Mouse (Mus musculus) layer of hippocampus, adult 9-11 months (tissue): Measurements from ENCODE around the gene Tcp11l2.

Source experiments
- DNase-seq: peaks from one replicate; pipeline ENCODE4 v3.0.0; 2022

The Tcp11l2 gene

GRCm38 (mm10) chr10:84576395-84577070 lies at the start of gene Tcp11l2:
Gene Tcp11l2, plus strand, starts transcription at chr10:84576626.
- DNase-seq, result peak; percentile 96

- DNase-seq, result no peak
These were observed 49.4 kb upstream of the Tcp11l2 start for GRCm38 (mm10) chr10:84527070-84527469.

- DNase-seq, result no peak
These were observed 48.8 kb upstream of the Tcp11l2 start for GRCm38 (mm10) chr10:84527631-84528030.

GRCm38 (mm10) chr10:84530388-84530787 lies 46.0 kb upstream of the Tcp11l2 start:
- DNase-seq, result no peak

GRCm38 (mm10) chr10:84531576-84531975 lies 44.9 kb upstream of the Tcp11l2 start:
- DNase-seq, result no peak

GRCm38 (mm10) chr10:84532191-84532889 lies 44.1 kb upstream of the Tcp11l2 start:
- no peak for DNase-seq

- no peak for DNase-seq
These were observed 43.2 kb upstream of the Tcp11l2 start for GRCm38 (mm10) chr10:84532911-84533882.

GRCm38 (mm10) chr10:84533912-84534671 lies 42.3 kb upstream of the Tcp11l2 start, which contains the start of gene Ckap4:
Gene Ckap4, minus strand, starts transcription at chr10:84534062.
- no peak for DNase-seq

GRCm38 (mm10) chr10:84535458-84535857 lies 41.0 kb upstream of the Tcp11l2 start:
- no peak for DNase-seq

- DNase-seq, result no peak
These were observed 40.6 kb upstream of the Tcp11l2 start for GRCm38 (mm10) chr10:84535859-84536258.

GRCm38 (mm10) chr10:84539651-84540050 lies 36.8 kb upstream of the Tcp11l2 start:
- no peak for DNase-seq

- DNase-seq, result no peak
These were observed 33.4 kb upstream of the Tcp11l2 start for GRCm38 (mm10) chr10:84542802-84543658.

GRCm38 (mm10) chr10:84544841-84545610 lies 31.4 kb upstream of the Tcp11l2 start:
- DNase-seq, result no peak

GRCm38 (mm10) chr10:84549146-84549919 lies 27.1 kb upstream of the Tcp11l2 start:
- no peak for DNase-seq

- DNase-seq, result peak; percentile 32
These were observed 26.5 kb upstream of the Tcp11l2 start for GRCm38 (mm10) chr10:84549920-84550293.

GRCm38 (mm10) chr10:84551846-84552245 lies 24.6 kb upstream of the Tcp11l2 start:
- DNase-seq, result no peak

- no peak for DNase-seq
These were observed 23.9 kb upstream of the Tcp11l2 start for GRCm38 (mm10) chr10:84552477-84552876.

GRCm38 (mm10) chr10:84554291-84555009 lies 22.0 kb upstream of the Tcp11l2 start:
- no peak for DNase-seq

GRCm38 (mm10) chr10:84556120-84556519 lies 20.3 kb upstream of the Tcp11l2 start:
- DNase-seq, result no peak
